Mouse (Mus musculus) spleen, postnatal 0 days (tissue): Measurements from ENCODE around the gene Mif4gd. TPM values are rescaled to one million over a fixed set of nuclear protein-coding genes. Genes with fewer than 3 reads are reported as not detected.

Source experiments
- polyA plus RNA-seq: library from polyadenylated mRNA; unstranded; fragments of >200 nt; fragmentation: Nextera tagmentation; extraction: Ambion mirVana; gene quantifications from 2 replicates; pipeline ENCODE4 v1.2.1, GENCODE M21; 2015

Gene Mif4gd
- 40.0 and 42.2 TPM in 2 replicates for polyA plus RNA-seq

GRCm38 (mm10) chr11:115612410-115613137, at the start of gene Mif4gd:
Gene Mif4gd, minus strand, starts transcription at chr11:115612969.

GRCm38 (mm10) chr11:115627705-115628464, 15.1 kb upstream of the Mif4gd start, which contains the start of gene Slc25a19:
Gene Slc25a19, minus strand, starts transcription at chr11:115628295.

GRCm38 (mm10) chr11:115603476-115604303, 9.1 kb downstream of the Mif4gd start, which contains the start of the genes Mrps7 and Gga3:
Gene Mrps7, plus strand, starts transcription at chr11:115603925.
Gene Gga3, minus strand, starts transcription at chr11:115604051.

GRCm38 (mm10) chr11:115564064-115564809, 48.5 kb downstream of the Mif4gd start, which contains the start of gene Nup85:
Gene Nup85, plus strand, starts transcription at chr11:115564434.

Other genes starting within 250 kb of the Mif4gd start
- gene Hid1, start 245.2 kb downstream of the Mif4gd start, polyA plus RNA-seq, result 1.3 and 2.2 TPM in 2 replicates
- gene Cdr2l, start 231.1 kb downstream of the Mif4gd start, polyA plus RNA-seq, result 2.9 and 4.3 TPM in 2 replicates
- gene Mrpl58, start 209.2 kb downstream of the Mif4gd start, polyA plus RNA-seq, result 80.9 and 91.3 TPM in 2 replicates
- 692 and 747 TPM in 2 replicates for gene Atp5h, start 193.0 kb downstream of the Mif4gd start, polyA plus RNA-seq
- 9.5 and 13.2 TPM in 2 replicates for gene Kctd2, start 192.8 kb downstream of the Mif4gd start, polyA plus RNA-seq
- not detected in 2 replicates for gene Trim80, start 172.4 kb downstream of the Mif4gd start, polyA plus RNA-seq
- gene Slc16a5, start 150.5 kb downstream of the Mif4gd start, polyA plus RNA-seq, result 0.08 and 0.19 TPM in 2 replicates
- gene Armc7, start 137.3 kb downstream of the Mif4gd start, polyA plus RNA-seq, result 7.4 and 8.5 TPM in 2 replicates
- 83.3 and 90.8 TPM in 2 replicates for gene Nt5c, start 121.1 kb downstream of the Mif4gd start, polyA plus RNA-seq
- gene Jpt1, start 98.6 kb downstream of the Mif4gd start, polyA plus RNA-seq, result 280 and 285 TPM in 2 replicates
- 581 and 592 TPM in 2 replicates for gene Sumo2, start 76.7 kb downstream of the Mif4gd start, polyA plus RNA-seq
- 133 and 153 TPM in 2 replicates for gene Nup85, start 48.5 kb downstream of the Mif4gd start, polyA plus RNA-seq
- gene Mrps7, start 9.0 kb downstream of the Mif4gd start, polyA plus RNA-seq, result 48.3 and 49.0 TPM in 2 replicates
- 8.6 and 8.9 TPM in 2 replicates for gene Gga3, start 8.9 kb downstream of the Mif4gd start, polyA plus RNA-seq
- 12.7 and 15.1 TPM in 2 replicates for gene Slc25a19, start 15.3 kb upstream of the Mif4gd start, polyA plus RNA-seq
- 55.2 and 60.1 TPM in 2 replicates for gene Grb2, start 95.6 kb upstream of the Mif4gd start, polyA plus RNA-seq
- gene Tmem94, start 152.5 kb upstream of the Mif4gd start, polyA plus RNA-seq, result 7.7 and 9.8 TPM in 2 replicates
- 4.4 and 5.7 TPM in 2 replicates for gene Caskin2, start 200.7 kb upstream of the Mif4gd start, polyA plus RNA-seq
- gene Tsen54, start 201.8 kb upstream of the Mif4gd start, polyA plus RNA-seq, result 16.1 and 18.3 TPM in 2 replicates
- gene Llgl2, start 211.1 kb upstream of the Mif4gd start, polyA plus RNA-seq, result 2.9 and 3.4 TPM in 2 replicates
- 0.76 and 0.81 TPM in 2 replicates for gene Myo15b, start 245.4 kb upstream of the Mif4gd start, polyA plus RNA-seq